Mouse (Mus musculus) kidney, adult 9 months (tissue): ENCODE data around the gene Slc12a3.
A peak's percentile ranks its signal among the peaks of the same experiment; 100 is the strongest.

Experiments
- DNase-seq: peaks from one replicate; pipeline ENCODE4 v3.0.0; 2022

Gene Slc12a3

GRCm38 (mm10) chr8:94333345-94333744 is 4.3 kb downstream of the Slc12a3 start:
- peak; percentile 60 for DNase-seq

GRCm38 (mm10) chr8:94337559-94337958 is 8.6 kb downstream of the Slc12a3 start:
- DNase-seq, result no peak

DNA sequence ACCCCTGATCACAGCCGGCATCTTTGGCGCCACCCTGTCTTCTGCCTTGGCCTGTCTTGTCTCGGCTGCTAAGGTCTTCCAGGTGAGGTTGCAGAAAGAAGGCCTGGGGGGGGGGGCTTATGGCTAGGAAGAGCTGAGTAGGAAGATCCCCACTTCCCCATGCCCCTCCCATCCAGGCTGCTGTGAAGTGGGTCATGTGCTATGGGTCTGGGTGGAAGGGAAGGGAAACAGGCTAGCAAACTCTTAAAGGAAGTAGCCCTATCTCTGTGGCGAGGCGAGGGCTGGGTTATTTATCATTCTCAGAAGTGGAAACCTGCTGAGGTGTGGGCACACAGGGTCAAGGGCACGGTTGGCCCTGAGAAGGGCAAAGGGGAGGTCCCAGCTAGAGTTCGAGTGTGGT is 11.8 kb downstream of the Slc12a3 start:
- no peak for DNase-seq

DNA sequence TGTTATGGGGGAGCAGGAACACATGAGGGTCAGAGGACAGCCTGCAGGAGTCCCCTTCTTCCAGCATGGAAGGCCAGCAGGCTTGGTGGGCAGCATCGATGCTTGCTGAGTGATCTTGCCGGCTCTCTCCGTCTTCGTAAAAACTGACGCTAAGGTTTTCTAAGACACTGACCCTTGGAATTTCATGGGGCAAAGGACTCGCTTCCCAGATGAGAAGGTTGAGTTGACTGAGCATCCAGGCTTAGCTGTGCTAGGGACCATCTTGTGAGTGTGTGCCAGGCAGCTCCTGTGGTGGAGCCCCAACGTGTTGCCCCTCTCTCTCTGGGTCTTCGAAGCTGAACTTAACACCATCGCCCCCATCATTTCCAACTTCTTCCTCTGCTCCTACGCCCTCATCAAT is 13.7 kb downstream of the Slc12a3 start:
- DNase-seq, result peak; percentile 54

DNA sequence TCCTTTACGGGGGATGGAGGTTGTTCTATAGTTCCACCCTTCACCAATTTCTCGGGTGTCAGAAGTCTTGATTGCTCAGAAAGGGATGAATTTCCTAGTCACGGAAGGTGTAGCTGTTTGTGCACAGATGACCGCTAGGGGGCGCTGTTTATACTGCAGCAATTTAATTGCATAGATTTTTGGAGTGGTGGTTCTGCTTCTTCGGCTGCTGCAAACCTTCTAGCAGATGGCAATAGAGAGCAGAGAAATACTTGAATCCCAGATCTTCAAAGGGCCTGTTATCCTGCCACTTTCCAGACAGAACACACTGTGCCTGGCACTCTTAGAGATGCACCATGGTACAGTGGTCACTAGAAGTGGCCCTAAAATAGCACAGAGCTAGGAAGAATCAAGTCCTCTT is 14.3 kb downstream of the Slc12a3 start:
- peak; percentile 91 for DNase-seq

DNA sequence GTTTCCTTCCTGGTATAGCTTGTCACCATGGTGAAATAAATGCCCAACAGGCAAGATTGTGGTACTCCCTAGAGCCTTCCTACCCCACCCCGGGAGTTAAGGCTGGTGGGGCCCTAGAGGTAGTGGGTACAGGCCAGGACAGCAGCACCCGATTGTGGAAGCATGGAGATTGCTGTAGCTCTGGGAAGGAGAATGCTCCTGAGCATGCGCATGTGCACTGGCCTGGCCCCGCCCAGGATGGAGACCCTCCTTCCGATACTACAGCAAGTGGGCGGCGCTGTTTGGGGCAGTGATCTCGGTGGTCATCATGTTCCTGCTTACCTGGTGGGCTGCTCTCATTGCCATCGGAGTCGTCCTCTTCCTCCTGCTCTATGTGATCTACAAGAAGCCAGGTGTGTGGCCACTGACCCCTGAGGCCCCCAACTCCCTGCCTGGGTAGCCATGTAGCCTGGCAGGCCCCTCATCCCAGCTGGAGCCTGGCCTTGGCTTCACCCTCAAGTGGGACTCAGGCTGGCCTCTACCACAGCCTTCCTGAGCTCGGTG is 14.8 kb downstream of the Slc12a3 start:
- DNase-seq, result no peak

DNA sequence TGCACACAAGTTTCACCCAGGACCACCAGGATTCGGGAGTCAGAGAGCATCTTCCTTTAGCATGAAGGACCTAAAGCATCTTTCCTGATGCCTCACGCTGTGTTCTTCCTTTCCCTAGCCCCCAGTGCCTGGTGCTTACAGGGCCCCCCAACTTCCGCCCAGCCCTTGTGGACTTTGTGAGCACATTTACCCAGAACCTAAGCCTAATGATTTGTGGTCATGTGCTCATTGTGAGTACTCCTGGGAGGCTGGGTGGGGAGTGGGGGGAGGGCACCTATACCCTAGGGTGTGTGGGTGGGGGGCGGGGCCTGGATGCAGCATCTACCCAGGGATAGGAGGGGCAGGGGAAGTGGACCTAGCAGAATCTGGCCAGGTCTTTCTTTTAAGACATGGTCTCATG is 16.7 kb downstream of the Slc12a3 start:
- no peak for DNase-seq

DNA sequence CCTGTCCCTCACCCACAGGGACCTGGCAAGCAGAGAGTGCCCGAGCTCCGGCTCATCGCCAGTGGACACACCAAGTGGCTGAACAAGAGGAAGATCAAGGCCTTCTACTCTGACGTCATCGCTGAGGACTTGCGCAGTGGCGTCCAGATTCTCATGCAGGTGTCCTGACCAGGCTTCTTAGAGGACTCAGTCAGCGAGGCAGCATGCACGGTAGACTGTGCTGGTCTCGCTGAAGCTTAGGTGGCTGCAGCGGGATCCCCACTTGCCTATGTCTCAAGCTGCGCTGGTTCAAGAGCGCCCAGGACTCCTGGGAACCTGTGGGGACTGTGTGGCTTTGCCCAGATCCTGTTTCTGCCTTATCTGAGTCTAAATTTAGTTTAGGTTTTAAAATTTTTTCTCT is 17.3 kb downstream of the Slc12a3 start:
- no peak for DNase-seq

- no peak for DNase-seq
Measured at GRCm38 (mm10) chr8:94348425-94348824, 19.4 kb downstream of the Slc12a3 start.

GRCm38 (mm10) chr8:94354069-94354531 is 25.1 kb downstream of the Slc12a3 start:
- peak; percentile 96 for DNase-seq

DNA sequence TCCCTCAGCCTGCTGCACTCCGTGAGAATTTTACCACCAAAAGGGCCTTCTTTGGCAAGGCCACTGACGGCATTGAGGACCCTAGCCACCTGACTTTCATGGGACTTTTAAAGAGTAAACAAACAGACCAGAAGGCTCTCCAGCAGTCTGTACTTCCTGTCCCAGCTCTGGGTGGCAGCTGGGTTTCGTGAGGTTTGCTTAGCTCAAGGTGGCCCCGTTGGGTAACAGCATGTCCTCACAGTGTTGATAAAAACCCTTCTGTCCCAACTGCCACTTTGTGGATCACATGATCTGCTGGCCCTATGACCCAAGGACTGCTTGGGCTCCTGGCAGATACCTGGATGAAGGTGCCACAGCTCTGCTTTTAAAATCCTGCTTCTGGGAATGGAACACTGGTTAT is 25.6 kb downstream of the Slc12a3 start:
- DNase-seq, result peak; percentile 68

GRCm38 (mm10) chr8:94357220-94357619 is 28.2 kb downstream of the Slc12a3 start:
- DNase-seq, result no peak

GRCm38 (mm10) chr8:94358541-94358940 is 29.5 kb downstream of the Slc12a3 start:
- peak; percentile 97 for DNase-seq

DNA sequence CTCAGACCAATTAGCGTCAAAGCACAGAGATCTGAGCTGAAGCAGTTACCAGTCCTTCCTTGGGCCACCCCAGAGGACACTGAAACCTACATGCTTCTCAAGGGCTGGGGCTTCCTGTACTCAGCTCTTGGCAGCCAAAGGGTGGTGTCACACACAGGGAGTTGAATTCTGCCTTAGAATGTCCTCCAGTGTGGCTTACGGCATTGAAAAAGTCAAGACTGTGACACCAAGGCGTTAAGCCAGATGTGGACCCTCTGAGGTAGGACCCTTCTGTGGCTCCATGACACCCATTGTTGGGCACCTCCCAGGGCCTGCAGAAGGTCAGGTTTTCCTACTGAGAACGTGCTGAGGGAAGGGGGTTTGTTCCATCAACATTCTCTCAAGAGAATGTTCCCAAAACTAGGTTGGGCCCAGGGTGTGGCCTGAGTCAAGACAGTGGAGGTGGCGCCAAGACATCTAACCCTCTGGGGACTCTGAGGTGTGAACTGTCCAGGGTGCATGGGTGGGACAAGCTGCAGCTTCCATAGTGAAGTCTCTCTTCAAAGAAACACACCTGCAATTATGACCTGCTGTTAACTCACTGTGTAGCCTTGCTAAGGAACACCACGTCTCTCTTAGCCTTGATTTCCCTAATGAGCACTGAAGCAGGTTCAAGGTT is 32.9 kb downstream of the Slc12a3 start:
- peak; percentile 60 for DNase-seq

GRCm38 (mm10) chr8:94362607-94363239 is 33.7 kb downstream of the Slc12a3 start:
- DNase-seq, result peak; percentile 84

DNA sequence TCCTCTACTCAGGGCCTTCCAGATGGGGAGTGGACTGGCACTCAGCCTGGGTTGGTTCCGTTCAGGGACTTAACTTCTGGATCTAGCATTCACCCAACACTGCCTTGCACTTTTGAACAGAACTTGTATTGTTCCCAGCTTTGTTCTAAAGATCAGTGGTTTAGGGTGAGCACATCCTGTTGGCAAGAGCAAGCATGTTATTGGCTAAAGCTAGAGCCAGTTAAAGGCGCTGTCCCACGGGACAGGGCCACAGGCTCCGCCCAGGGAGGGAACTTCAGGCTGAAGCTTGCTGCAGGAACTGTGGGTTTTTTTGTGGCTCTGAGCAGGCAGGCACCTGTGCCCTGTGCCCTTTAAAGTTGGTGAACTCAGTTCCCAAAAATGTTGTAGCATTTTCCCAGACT is 34.3 kb downstream of the Slc12a3 start:
- DNase-seq, result peak; percentile 95

- DNase-seq, result peak; percentile 98
Measured at GRCm38 (mm10) chr8:94363906-94364305, 34.9 kb downstream of the Slc12a3 start.

- DNase-seq, result peak; percentile 68
Measured at GRCm38 (mm10) chr8:94364686-94365312, 35.8 kb downstream of the Slc12a3 start.

DNA sequence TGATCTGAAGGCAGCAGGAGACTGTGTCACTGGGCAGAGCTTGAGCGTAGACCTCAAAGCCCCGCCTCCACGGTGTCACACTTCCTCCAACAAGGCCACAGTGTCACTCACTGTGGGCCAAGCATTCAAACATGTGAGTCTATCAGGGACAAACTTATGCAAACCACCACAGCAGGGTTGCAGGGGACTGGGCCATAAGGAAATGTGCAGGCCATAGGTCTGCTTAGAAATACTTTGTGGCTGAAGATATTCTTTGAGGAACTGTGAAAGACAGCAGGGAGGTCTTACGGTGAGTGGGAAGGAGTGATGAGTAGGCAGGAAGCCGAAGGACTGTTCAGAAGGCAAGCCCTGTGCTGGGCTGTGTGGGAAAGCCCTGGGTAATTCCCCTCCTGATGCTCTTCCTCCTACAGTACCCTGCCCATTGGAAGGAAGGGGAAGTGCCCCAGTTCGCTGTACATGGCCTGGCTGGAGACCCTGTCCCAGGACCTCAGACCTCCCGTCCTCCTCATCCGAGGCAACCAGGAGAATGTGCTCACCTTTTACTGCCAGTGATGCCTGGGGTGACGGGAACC is 36.5 kb downstream of the Slc12a3 start:
- DNase-seq, result peak; percentile 62

DNA sequence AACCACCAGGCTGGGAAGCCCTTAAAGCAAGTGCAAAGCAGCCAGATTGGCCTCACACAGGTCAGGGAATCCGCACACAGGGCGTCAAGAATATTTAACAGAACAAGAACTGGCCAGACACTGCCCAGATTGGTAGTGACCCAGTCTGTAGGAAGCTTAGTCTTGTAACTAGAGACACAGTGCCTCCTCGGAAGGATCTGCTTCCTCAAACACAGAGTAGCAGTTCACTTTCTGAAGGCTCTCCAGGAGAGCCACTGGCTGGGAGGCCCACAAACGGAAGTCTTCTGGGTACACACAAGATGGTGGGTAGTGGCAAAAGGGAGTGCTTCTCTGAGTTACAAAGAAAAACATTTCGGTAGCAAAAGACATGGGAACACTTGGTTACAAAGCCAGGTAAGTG is 41.8 kb downstream of the Slc12a3 start:
- no peak for DNase-seq

GRCm38 (mm10) chr8:94372955-94373599 is 44.1 kb downstream of the Slc12a3 start:
- DNase-seq, result no peak

GRCm38 (mm10) chr8:94375551-94375991 is 46.6 kb downstream of the Slc12a3 start:
- DNase-seq, result no peak

DNA sequence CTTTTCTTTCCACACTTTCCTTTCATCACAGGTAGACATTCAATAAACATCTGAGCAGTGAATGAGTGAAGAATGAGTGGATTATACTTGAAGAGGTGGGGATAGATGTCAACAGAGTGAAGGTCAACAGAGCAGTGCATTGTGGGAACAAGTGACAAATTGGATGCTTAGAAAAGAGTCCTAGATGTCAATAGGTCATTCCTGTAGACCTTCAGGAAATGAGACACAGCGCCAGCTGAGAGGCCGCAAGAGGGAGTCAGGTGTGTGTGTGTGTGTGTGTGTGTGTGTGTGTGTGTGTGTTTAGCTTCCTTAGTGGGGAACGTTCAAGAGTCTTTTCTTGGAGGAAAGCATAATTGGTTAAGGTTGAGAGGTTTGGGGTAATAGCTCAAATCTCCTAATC is 47.2 kb downstream of the Slc12a3 start:
- DNase-seq, result no peak
